Mouse (Mus musculus) midbrain, embryonic 15.5 days (tissue): ENCODE measurements around the gene Atg3. TPM values are rescaled to one million over a fixed set of nuclear protein-coding genes. Genes with fewer than 3 reads are reported as not detected.

Source experiments
- ATAC-seq: fragments of 200-750 bp; cut with Nextera tagmentation; replicated peaks from 2 replicates; pipeline ENCODE4 v1.8.0; 2017; ENCODE audit warnings: moderate TSS enrichment
- H3K27ac ChIP-seq: fragments of 300-500 bp; sonication (generic); 2 replicates; pipeline ENCODE4 v1.5.1; 2015; ENCODE audit warnings: mild to moderate bottlenecking, inconsistent platforms
- H3K27me3 ChIP-seq: fragments of 300-500 bp; sonication (generic); replicated peaks from 2 replicates; pipeline ENCODE4 v1.6.1; 2015; ENCODE audit warnings: inconsistent platforms
- H3K36me3 ChIP-seq: fragments of 300-500 bp; sonication (generic); replicated peaks from 2 replicates; pipeline ENCODE4 v1.6.1; 2015; ENCODE audit warnings: inconsistent platforms
- H3K4me1 ChIP-seq: fragments of 300-500 bp; sonication (generic); 2 replicates; pipeline ENCODE4 v1.6.1; 2015; ENCODE audit warnings: inconsistent platforms
- H3K4me2 ChIP-seq: fragments of 300-500 bp; sonication (generic); 2 replicates; pipeline ENCODE4 v1.6.1; 2015; ENCODE audit warnings: inconsistent platforms, mild to moderate bottlenecking, moderate library complexity
- H3K4me3 ChIP-seq: fragments of 300-500 bp; sonication (generic); 2 replicates; pipeline ENCODE4 v1.5.1; 2015; ENCODE audit warnings: mild to moderate bottlenecking, inconsistent platforms
- H3K9ac ChIP-seq: fragments of 300-500 bp; sonication (generic); 2 replicates; pipeline ENCODE4 v1.6.1; 2015; ENCODE audit warnings: mild to moderate bottlenecking, inconsistent platforms
- H3K9me3 ChIP-seq: fragments of 300-500 bp; sonication (generic); 2 replicates; pipeline ENCODE4 v1.6.1; 2016; ENCODE audit warnings: inconsistent platforms
- WGBS: fragments of 180-500 bp; shearing (Covaris S2); methylation state at CpG from one replicate; pipeline ENCODE4 v1.1.7; 2015; ENCODE audit warnings: mixed read lengths; 5-methylcytosine and 5-hydroxymethylcytosine counted together
- polyA plus RNA-seq: library from polyadenylated mRNA; unstranded; fragments of >200 nt; fragmentation: Nextera tagmentation; extraction: Ambion mirVana; gene quantifications from 2 replicates; pipeline ENCODE4 v1.2.1, GENCODE M21; 2015

The Atg3 gene
- polyA plus RNA-seq, 1 experiment from 2014 or later: 53.8 TPM

- Histone ChIP-seq H3K9ac (no peak within 1 kb of the TSS), H3K4me3 (no peak within 1 kb of the TSS), H3K27ac (no peak within 1 kb of the TSS), H3K36me3 (no peaks in the 10 kb centered on the region), H3K9me3 (no peaks in the 10 kb centered on the region), H3K4me2 (no peak within 1 kb of the TSS), H3K4me1 (no peaks in the 10 kb centered on the region), H3K27me3 (no peaks in the 10 kb centered on the region)
- ATAC-seq: no peak; the same call in 1 of the 2 replicates
- WGBS: 34% methylated on average over 10 of the region's 10 CpGs
Observed at GRCm38 (mm10) chr16:45223648-45224388, 65.2 kb downstream of the Atg3 start, which contains the start of gene Btla. Gene Btla, plus strand, starts transcription at chr16:45224315.

GRCm38 (mm10) chr16:45224431-45225008, 65.9 kb downstream of the Atg3 start:
- WGBS: 59% methylated on average over 4 of the region's 4 CpGs
- H3K36me3 ChIP-seq: no peaks in the 10 kb centered on the region
- H3K4me1 ChIP-seq: no peaks in the 10 kb centered on the region
- no peak overlapping the region for H3K9ac ChIP-seq
- no peak overlapping the region for H3K4me3 ChIP-seq
- H3K27ac ChIP-seq: no peak overlapping the region
- ATAC-seq: no peak
- H3K9me3 ChIP-seq: no peaks in the 10 kb centered on the region
- no peak overlapping the region for H3K4me2 ChIP-seq
- no peaks in the 10 kb centered on the region for H3K27me3 ChIP-seq

GRCm38 (mm10) chr16:45227002-45227401, 68.4 kb downstream of the Atg3 start:
- 75% methylated on average over 1 of the region's 1 CpGs for WGBS
- Histone ChIP-seq H3K9ac (no peak overlapping the region), H3K4me2 (no peak overlapping the region), H3K4me3 (no peak overlapping the region), H3K9me3 (no peaks in the 10 kb centered on the region), H3K27me3 (no peaks in the 10 kb centered on the region), H3K36me3 (no peaks in the 10 kb centered on the region), H3K4me1 (no peaks in the 10 kb centered on the region), H3K27ac (no peak overlapping the region)
- ATAC-seq: no peak

GRCm38 (mm10) chr16:45231296-45231695, 72.7 kb downstream of the Atg3 start:
- Histone ChIP-seq H3K27ac (no peak overlapping the region), H3K4me3 (no peak overlapping the region), H3K36me3 (no peaks in the 10 kb centered on the region), H3K9ac (no peak overlapping the region), H3K4me2 (no peak overlapping the region), H3K4me1 (no peaks in the 10 kb centered on the region), H3K9me3 (no peaks in the 10 kb centered on the region), H3K27me3 (no peaks in the 10 kb centered on the region)
- whole genome bisulfite sequencing: 97% methylated on average over 1 of the region's 1 CpGs
- no peak for ATAC-seq

- Histone ChIP-seq H3K9ac (no peak overlapping the region), H3K27me3 (no peaks in the 10 kb centered on the region), H3K27ac (no peak overlapping the region), H3K4me3 (no peak overlapping the region), H3K4me2 (no peak overlapping the region), H3K4me1 (no peaks in the 10 kb centered on the region), H3K9me3 (no peaks in the 10 kb centered on the region), H3K36me3 (no peaks in the 10 kb centered on the region)
- WGBS: 56% methylated on average over 3 of the region's 3 CpGs
- no peak for ATAC-seq
Observed at GRCm38 (mm10) chr16:45233007-45233406, 74.4 kb downstream of the Atg3 start.

Other genes with a start within 250 kb of the Atg3 start
- not detected in 2 replicates for gene Cd200r3, start 215.1 kb upstream of the Atg3 start, polyA plus RNA-seq
- 7.0 and 7.8 TPM in 2 replicates for gene Ccdc80, start 65.4 kb upstream of the Atg3 start, polyA plus RNA-seq
- gene Slc35a5, start 79 bp upstream of the Atg3 start, polyA plus RNA-seq: 34.6 and 37.8 TPM in 2 replicates
- 0.13 and 0.14 TPM in 2 replicates for gene Btla, start 65.5 kb downstream of the Atg3 start, polyA plus RNA-seq